Mouse (Mus musculus) mouse embryonic stem cell (cell line): ENCODE measurements around the gene Glyr1.

Experiments used
- in situ Hi-C, 2 experiments: fragments of 300-500 bp; cut with MboI; formaldehyde crosslinking; loops; 1 replicate in 1 of 2; 3 replicates in 1 of 2; pipeline ENCODE4 v1.14.3; 2019 to 2020; ENCODE audit warnings: low sequenced_read_pairs in 2 of 2, low pct_unique_long_range_greater_than_20kb in 1 of 2, mixed read lengths in 1 of 2; ENCODE audit not compliant: unreplicated experiment in 1 of 2

Glyr1 gene

DNA sequence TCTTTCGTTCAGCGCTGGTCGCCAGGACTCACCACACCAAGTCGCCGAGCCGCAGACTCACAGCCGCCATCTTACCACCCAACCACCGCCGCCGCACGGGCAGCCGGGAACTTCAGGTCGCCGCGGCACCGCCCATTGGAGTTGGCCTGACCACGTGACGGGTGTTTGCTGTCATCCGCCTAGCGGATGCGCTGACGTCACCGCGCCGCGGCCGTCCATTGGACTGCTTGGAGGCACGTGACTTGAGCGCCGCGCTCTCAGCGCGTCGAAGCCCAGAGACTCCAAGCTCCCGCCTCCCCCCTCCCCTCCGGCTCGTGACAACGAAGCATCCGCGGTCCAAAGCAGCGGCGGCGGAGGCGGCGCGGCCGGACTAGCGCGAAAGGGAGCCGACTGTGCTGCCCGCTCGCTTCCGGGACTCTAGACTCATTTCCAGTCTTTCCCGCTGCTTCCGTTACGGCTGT lies at the start of gene Glyr1, which contains the start of gene Ubn1:
Gene Glyr1 (minus strand): TSS at position 90 of the 461 bp plus-strand sequence.
Gene Ubn1 (plus strand): TSS at position 284 of the 461 bp plus-strand sequence.
- in situ Hi-C loops = no loop called here

DNA sequence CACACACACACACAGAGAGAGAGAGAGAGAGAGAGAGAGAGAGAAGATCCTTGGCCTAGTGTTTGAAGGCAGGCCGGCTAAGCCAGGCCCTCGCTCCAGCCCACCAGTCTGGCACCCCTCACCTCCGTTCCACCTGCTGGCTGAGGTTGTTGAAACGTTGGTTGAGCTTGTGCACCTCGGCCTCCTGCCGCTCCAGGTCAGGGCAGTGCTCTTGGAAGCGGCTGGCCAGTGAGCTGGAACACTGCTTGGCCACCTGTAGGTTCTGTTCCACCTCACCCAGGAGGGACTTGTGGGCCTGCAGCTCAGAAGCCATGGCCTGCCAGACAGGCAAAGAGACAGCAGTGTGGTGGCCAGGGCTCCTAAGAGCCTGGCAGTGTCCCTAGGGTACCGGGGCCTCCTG lies 46.8 kb upstream of the Glyr1 start:
- in situ Hi-C loops = no loop called here

DNA sequence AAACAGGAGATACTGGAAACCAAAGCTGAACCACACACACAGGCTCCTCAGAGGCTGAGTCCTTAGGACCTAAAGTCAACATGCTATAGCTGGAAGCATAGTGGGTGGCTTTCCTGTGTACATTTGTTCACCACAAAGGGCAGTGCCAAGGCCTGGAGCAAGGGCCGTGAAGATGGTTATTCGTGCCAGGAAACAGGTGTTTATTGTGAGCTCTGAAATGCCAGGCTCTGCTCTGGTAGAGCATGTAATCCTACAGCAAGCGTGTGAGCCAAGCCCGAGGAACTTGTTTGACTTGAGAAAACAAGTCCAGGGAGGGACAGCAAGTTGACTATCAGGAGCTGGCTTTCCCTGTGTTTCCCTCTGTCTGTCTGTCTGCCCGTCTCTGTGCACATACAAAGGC lies 43.6 kb upstream of the Glyr1 start:
- in situ Hi-C loops = no loop called here

DNA sequence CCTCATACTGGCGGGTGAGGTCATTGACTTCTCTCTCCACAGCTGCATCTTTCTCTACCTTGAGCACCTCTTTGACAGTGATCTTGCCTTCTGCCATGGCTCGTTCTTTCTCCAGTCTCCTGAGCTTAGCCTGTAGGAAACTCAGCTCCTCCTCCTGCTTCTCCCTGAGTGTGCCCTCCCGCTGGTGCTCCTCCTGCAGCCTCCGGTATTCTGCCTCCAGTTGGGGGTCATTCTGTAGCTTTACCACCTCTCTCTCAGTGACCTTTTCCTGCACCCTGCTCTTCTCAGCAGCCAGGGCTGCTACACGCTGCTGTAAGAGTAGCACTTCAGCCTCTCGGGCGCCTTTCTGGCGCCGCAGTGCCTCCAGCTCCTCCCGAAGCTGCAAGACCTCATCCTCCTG lies 39.4 kb upstream of the Glyr1 start:
- in situ Hi-C loops = no loop called here

DNA sequence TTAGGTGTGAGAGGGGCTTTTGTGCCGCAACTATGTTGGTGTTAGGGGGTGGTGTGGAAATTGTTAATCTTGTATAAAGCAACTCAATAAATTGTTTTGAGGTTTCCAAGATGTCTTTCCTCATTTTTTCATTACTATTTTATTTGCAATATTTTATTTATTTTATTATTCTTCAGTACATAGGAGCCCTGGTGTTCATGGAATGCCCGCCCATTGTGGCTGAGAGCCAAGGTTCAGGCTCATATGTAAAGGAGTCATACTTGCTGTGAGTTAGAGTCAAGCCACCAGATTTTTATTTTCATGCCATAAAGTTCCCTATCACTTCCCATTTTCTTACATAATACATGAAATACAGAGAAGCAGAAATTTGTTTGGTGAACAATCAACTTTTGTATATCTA lies 36.5 kb upstream of the Glyr1 start:
- in situ Hi-C loops = no loop called here

DNA sequence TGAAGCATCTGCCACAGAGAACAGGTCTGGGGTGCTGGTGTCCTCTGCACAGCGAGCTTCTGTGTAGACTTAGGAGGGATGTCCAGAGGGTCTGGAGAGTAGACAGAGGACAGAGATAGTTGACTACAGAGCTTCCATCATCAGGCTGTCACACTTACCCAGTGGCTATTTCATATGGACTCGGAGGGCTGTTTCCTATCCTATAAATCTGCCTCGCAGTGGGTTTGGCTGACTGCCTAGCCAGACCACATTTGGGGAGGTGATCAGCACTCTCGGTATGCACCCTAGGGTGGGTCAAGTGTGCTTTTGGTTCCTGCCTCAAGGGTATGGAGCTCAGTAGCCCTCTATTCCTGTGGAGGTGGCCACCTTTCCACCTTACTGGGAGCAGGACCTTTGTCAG lies 35.5 kb upstream of the Glyr1 start:
- in situ Hi-C loops = no loop called here

DNA sequence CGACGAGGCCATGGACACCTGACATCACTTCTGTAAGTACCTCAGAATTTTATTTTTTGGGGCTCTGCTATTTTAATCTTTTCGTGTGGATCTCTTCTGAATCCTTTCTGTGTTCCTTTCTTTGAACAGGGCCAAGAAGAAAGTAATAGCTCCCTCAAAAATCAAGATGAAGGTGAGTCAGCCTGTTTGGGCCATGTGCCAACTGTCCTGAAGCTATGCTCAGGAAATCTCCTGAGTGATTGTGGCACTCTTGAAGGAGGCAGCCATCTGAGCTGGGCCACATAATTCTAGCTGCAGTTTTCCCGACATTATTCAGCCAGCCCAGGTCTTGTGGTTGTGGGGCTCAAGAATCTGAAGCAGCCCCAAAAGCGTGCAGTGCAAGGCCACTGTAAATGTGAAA lies 24.7 kb upstream of the Glyr1 start:
- in situ Hi-C loops = no loop called here

DNA sequence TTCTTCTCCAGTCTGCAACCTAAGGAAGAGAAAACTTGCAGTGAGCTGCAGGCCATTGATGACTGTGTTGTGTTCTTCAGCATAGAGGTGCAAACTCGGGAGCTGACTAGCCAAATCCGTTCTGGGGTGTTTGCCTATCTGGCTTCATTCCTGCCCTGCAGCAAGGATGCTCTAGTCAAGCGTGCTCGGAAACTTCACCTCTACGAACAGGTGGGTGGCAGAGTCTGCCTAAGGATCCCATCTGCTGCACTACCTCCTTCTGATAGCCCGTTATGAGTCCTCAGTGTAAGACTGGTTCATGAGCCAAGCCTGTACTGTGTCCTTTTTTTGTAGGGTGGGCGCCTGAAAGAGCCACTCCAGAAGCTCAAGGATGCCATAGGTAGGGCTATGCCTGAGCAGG lies 22.3 kb upstream of the Glyr1 start:
- in situ Hi-C loops = no loop called here

DNA sequence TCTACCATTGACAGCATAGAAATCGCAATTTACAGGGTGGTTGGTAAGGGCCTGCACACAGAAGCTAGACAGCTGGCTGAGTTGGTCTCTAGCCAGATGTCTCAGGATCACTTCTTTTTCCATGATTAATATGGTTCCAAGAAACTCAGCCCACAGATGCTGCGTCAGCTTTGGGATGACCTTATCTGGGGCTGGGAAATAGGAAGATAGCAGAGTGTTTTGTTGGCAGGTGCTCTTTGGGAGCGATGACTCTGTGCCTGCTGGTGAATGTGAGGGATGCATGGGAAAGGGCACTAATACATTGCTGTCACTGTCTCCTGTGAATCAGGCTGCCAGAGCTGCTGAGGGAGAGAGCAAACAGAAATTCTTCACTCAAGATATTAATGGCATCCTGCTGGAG lies 20.7 kb upstream of the Glyr1 start:
- in situ Hi-C loops = no loop called here

DNA sequence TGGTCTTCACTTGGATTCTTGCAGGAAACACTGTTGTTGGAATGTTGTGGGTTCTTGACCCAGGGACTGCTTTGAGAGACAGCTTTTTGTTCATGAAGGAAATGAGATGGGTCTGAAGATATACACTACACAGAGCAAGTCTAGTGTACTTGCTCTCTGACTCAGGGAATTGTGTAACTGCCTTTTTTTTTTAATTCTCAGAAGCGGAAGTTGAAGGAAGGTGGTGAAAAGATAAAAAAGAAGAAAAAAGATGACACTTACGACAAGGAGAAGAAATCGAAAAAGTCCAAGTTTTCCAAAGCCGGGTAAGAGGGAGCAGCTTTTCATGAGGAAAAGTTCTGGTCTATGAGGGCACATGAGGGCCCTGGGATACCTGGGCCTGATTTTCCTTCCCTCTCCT lies 13.8 kb upstream of the Glyr1 start:
- in situ Hi-C loops = no loop called here

DNA sequence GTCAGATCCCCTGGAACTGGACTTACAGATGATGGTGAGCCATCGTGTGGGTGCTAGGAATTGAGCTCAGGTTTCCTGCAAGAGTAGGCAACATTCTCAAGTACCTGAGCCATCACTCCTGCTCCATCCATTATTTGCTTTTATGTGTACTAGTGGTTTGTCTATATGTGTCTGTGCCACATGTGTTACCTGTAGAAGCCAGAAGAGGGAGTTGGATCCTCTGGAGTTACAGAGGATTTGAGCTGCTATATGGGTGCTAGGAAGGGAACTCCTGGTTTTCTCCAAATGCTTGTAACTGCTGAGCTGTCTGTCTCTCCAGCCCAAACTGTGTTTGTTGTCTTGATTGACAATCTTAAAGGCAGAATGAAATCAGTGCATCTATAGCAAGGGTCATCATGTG lies 8.5 kb upstream of the Glyr1 start:
- in situ Hi-C loops = no loop called here

DNA sequence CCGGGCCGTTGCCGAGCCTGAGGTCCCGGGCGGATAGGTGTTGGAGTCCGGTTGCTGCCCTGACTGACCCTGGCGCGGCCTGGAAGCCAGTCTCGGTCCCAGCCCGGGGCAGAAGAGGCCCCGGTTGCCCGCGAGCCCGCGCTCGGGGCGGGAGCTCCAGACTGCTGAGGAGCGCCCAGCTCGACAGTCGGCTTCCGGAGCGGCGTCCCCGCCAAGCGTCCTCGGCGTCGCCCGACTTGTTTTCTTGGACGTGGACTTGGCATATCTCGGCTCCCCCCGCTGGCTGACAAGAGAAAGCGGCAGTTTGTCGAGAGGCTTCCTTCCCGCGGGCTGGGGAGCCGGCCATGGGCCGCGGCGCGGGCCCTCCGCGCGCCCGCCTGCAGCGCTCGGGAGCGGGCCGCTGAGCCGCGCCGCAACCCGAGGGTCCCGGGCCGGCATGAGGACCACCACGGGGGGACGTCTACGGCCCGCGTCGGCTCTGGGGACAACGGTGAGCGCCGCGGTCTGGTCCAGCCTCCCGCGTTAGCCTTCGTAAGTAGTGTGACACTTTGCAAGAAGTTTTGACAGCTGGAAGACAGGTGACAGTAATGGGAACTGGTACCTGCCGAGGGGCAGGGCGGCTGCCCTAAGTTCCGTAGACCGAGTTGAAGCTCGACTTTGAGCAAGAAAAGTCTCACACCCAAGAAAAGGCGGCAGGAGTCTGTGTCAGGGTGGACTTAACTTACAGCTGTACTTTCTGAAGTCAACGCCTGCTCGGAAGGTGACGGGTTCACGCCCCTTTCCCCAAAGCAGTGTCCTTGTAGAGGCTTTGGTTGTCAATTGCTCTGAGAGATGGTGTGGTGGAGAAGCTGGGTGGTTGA lies 818 bp upstream of the Glyr1 start:
- in situ Hi-C loops = no loop called here

DNA sequence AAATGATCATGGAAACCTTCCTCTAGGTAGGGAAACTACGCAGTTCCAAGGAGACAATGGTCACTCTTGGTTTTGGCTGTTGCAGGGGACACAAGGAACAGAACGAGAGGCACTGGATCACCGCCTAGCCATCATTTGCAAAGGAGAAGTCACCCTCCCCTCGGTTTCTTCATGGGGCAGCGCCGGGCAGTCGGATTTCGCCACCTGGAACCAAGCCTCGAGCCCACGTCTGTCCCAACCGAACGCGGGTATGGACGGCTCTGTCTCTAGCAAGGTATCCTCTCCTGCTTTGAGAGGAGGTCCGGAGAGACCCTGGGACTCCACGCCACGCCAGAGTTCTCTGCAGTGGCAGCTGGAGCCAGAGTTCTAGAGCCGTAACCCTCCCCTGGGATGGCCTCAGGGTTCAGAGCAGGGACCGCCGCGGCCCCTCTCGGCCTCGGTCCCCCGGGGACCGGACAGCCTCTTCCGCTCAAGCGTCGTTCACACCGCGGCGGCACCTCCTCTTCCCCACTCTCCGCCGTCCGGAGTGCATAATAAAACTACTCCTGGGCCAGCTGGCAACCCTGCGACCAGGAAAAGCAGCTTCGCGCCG lies 385 bp downstream of the Glyr1 start:
- in situ Hi-C loops = no loop called here

DNA sequence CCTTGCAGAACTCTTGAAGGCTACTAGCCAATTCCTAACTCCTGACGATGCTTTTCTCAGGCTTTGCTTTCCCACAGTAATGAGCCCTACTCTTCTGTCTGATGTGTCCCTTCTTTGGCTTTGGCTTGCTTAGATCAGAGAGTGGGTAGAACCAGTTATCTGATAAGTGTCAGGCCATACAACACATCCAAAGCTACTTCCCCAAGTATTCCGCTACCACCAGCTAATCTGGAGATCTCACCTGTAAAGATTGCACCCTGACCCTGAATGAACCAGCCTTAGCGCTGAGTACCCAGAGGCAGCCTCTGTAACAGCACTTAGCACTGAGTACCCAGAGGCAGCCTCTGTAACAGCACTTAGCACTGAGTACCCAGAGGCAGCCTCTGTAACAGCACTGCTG lies 4.3 kb downstream of the Glyr1 start:
- in situ Hi-C loops = no loop called here

DNA sequence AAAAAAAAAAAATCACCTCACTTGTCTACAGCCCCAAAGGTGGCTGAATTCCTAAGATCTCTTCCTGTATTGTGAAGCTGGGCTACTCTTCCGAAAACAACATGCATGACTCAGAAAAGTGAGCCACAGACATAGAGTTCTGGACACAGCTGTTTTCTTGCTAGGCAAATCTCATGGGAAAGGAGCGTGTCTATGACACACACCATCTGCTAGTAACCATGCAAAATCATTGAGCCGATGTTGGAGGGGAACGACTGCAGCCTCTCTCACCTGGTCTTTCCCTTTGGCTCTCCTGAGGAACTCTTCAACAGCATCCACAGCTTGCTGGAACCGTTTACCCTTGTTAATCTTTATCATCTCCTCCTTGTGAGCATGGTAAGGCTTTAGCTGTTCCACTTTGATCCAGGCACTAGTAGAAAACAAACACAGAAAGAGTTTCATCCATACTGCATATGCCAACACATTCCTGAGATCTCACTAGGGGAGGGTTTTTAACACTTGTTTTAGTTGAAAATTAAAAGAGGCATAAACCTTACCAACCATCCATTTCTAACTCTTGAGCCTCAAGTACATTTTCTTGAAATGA lies 12.9 kb downstream of the Glyr1 start:
- in situ Hi-C loops = no loop called here

DNA sequence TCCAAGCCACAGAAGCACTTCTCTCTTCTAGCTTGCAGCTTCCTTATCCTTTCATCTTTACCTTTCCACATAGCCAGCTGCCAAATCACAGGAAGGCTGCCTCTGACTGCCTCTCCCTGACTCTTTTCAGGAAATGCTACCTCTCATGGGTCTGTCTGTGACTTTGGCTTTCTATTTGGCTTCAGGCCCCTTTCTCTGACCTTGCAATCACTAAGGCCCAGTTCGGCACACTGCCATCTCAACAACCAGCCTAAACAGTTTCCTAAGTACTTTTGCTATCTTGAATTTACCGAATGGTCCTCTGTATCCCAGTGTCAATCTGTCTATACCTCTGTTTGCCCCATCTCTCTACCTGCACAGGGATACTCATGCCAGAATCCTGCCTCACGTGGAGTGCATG lies 14.1 kb downstream of the Glyr1 start:
- in situ Hi-C loops = no loop called here

DNA sequence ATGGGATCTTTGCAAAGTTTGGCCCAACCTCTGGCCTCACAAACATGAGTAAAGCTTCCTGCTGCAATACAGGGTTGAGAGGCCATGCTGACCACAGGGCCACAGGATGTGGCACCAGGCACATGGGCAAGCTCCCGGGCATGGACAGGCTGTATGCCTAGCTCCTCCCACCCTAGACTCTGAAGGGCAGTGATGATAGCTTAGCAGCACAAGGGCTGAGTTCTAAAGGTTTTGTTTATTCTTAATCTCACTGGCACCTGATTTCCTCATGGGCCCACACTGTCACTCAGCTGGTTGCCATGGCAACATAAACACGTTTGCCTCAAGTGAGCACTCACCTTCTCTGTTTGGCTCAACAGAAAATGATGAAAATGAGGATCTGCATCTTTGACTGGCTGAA lies 19.8 kb downstream of the Glyr1 start:
- in situ Hi-C loops = no loop called here

DNA sequence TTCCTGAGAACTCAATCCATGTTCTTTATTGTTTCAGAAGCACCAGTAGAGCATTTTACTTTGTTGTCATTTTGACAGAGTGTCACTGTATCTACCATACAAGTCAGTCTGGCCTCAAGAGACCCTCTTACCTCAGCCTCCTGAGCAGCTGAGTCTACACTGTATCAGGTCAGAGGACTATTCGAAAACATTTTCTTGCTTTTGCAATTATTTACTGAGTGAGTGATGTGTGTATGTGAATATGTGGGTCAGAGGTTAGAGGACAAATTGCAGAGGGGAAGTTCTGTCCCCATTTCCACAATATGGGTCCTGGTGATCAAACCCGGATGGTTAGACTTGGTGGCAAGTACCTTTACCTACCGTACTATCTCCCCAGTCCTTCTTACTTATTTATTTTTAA lies 25.6 kb downstream of the Glyr1 start:
- in situ Hi-C loops = no loop called here

DNA sequence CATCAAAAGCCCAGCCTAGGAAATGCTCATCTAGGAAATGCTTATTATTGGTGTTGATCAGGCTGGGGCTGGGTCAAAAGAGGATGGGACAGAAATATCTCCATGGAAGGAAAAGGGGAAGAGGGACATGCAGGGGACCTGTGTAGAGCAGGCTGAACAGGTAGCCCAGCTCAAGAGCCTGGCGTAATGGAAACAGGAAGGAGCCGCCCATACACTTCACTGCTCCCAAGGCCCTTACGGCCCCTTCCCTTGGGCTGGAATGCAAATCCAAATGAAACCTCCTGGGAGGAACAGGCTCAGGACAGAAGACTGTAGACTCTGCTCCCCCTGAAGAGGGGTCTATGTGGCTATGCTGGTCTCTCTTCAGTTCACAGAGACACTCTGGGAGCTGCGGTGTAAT lies 35.1 kb downstream of the Glyr1 start:
- in situ Hi-C loops = no loop called here
